Mouse (Mus musculus) ES-Bruce4 (cell line): Measurements from ENCODE around the gene Rps6kl1.

Experiments used
- CTCF ChIP-seq: IDR thresholded peaks from one replicate; pipeline ENCODE4 v1.8.1; 2011; ENCODE audit warnings: low read depth, low read length
- EP300 ChIP-seq: IDR thresholded peaks from 2 replicates; pipeline ENCODE4 v1.6.1; 2011; ENCODE audit warnings: low read depth, low read length; ENCODE audit not compliant: insufficient read depth

DNA sequence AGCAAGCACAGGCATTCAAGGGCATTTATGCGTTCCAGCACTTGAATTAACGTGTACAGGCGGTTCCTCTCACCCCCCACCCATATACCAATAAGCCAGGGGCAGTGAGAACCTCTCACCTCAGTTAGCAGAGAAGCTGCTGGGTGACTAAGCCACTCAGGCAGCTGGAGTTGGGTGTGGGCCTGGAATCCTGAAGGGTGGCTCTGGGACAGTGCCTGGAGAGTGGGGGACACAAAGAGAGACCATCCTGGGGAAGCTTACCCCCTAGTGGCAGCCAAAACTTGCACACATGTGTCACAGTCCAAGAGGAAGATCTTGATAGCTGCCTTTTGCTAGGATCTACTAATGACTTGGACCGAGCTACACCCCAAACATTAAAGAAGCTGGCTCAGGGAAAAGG lies 14.4 kb downstream of the Rps6kl1 start:
- TF ChIP-seq EP300 (no peak), CTCF (no peak)
